Mouse (Mus musculus) layer of hippocampus, adult 2 months (tissue): ENCODE data around the gene Strn4. TPM values are rescaled to one million over a fixed set of nuclear protein-coding genes. Genes with fewer than 3 reads are reported as not detected.

Source experiments
- DNase-seq, 2 experiments: peaks; one replicate each; pipeline ENCODE4 v3.0.0; 2022; ENCODE audit warnings: low spot score in 2 of 2
- H3K27ac ChIP-seq: fragments of 200-600 bp; 2 replicates; pipeline ENCODE4 v1.8.1; 2022
- H3K4me3 ChIP-seq: fragments of 200-600 bp; 2 replicates; pipeline ENCODE4 v1.8.1; 2022; ENCODE audit warnings: mild to moderate bottlenecking
- CTCF ChIP-seq: fragments of 200-600 bp; conservative IDR thresholded peaks from 2 replicates; pipeline ENCODE4 v1.8.1; 2022; ENCODE audit warnings: antibody characterized with exemption, mild to moderate bottlenecking, moderate library complexity
- total RNA-seq, 2 experiments: library from RNA; stranded (reverse); gene quantifications; 2 replicates each; pipeline ENCODE4 v1.2.3; 2021

Gene Strn4
- total RNA-seq, 2 experiments from 2014 or later, result 286 to 314 TPM

- peak overlapping the region; percentile 17; the same call in 1 of the 2 replicates for H3K4me3 ChIP-seq
- DNase-seq, result peak; percentile 53 to 85
Observed at GRCm38 (mm10) chr7:16848579-16848978, 32.9 kb downstream of the Strn4 start.

GRCm38 (mm10) chr7:16851636-16852035 is 35.9 kb downstream of the Strn4 start:
- TF ChIP-seq CTCF, result no peak
- H3K27ac ChIP-seq, result no peak overlapping the region
- DNase-seq, result no peak

More at GRCm38 (mm10) chr7:16848579-16848978, 32.9 kb downstream of the Strn4 start:
- no peak overlapping the region for H3K27ac ChIP-seq
- TF ChIP-seq CTCF, result peak; percentile 80

GRCm38 (mm10) chr7:16853302-16853831 is 37.7 kb downstream of the Strn4 start:
- no peak overlapping the region for H3K4me3 ChIP-seq
- no peak overlapping the region for H3K27ac ChIP-seq
- no peak for TF ChIP-seq CTCF
- no peak for DNase-seq

More at GRCm38 (mm10) chr7:16851636-16852035, 35.9 kb downstream of the Strn4 start:
- no peak overlapping the region for H3K4me3 ChIP-seq

GRCm38 (mm10) chr7:16858336-16858735 is 42.6 kb downstream of the Strn4 start:
- H3K27ac ChIP-seq, result no peak overlapping the region
- no peak overlapping the region for H3K4me3 ChIP-seq
- DNase-seq, result no peak
- TF ChIP-seq CTCF, result peak; percentile 79

- DNase-seq, result peak in 1 of 2 experiments; percentile 75
- peak; percentile 90 for TF ChIP-seq CTCF
Observed at GRCm38 (mm10) chr7:16859902-16860651, 44.4 kb downstream of the Strn4 start.

GRCm38 (mm10) chr7:16867488-16867887 is 51.8 kb downstream of the Strn4 start:
- TF ChIP-seq CTCF, result no peak
- no peak overlapping the region for H3K27ac ChIP-seq
- DNase-seq, result no peak
- H3K4me3 ChIP-seq, result no peak overlapping the region

More at GRCm38 (mm10) chr7:16859902-16860651, 44.4 kb downstream of the Strn4 start:
- Histone ChIP-seq H3K4me3 (no peak overlapping the region), H3K27ac (no peak overlapping the region)

GRCm38 (mm10) chr7:16869497-16869896 is 53.8 kb downstream of the Strn4 start:
- TF ChIP-seq CTCF, result no peak
- Histone ChIP-seq H3K4me3 (peak overlapping the region; percentile 70), H3K27ac (peak overlapping the region; percentile 97)
- peak; percentile 93 to 99 for DNase-seq

GRCm38 (mm10) chr7:16871600-16871999 is 55.9 kb downstream of the Strn4 start:
- no peak for DNase-seq
- H3K4me3 ChIP-seq, result no peak overlapping the region
- no peak overlapping the region for H3K27ac ChIP-seq
- no peak for TF ChIP-seq CTCF

GRCm38 (mm10) chr7:16872478-16872877 is 56.8 kb downstream of the Strn4 start:
- no peak overlapping the region for H3K27ac ChIP-seq
- no peak for TF ChIP-seq CTCF
- DNase-seq, result no peak
- H3K4me3 ChIP-seq, result no peak overlapping the region

- Histone ChIP-seq H3K27ac (peak overlapping the region; percentile 90; the same call in 1 of the 2 replicates), H3K4me3 (no peak overlapping the region)
- TF ChIP-seq CTCF, result peak; percentile 43
- DNase-seq, result no peak
Observed at GRCm38 (mm10) chr7:16873392-16873791, 57.7 kb downstream of the Strn4 start.

GRCm38 (mm10) chr7:16874190-16874589 is 58.5 kb downstream of the Strn4 start:
- Histone ChIP-seq H3K27ac (peak overlapping the region; percentile 90), H3K4me3 (peak overlapping the region; percentile 42)
- TF ChIP-seq CTCF, result peak; percentile 94
- DNase-seq, result peak; percentile 74 to 82

GRCm38 (mm10) chr7:16874756-16875309 is 59.1 kb downstream of the Strn4 start:
- peak overlapping the region; percentile 90 for H3K27ac ChIP-seq
- TF ChIP-seq CTCF, result peak; percentile 71
- DNase-seq, result peak; percentile 100
- peak overlapping the region; percentile 96 for H3K4me3 ChIP-seq

GRCm38 (mm10) chr7:16875310-16875325 is 59.4 kb downstream of the Strn4 start, which contains the start of gene Dact3:
Dact3 (plus strand) TSS chr7:16875317.
- DNase-seq, result no peak
- H3K27ac ChIP-seq, result peak within 1 kb of the TSS; percentile 97

GRCm38 (mm10) chr7:16875326-16875725 is 59.6 kb downstream of the Strn4 start:
- TF ChIP-seq CTCF, result no peak
- no peak for DNase-seq
- Histone ChIP-seq H3K4me3 (peak overlapping the region; percentile 96), H3K27ac (peak overlapping the region; percentile 97)

More at GRCm38 (mm10) chr7:16875310-16875325, 59.4 kb downstream of the Strn4 start, which contains the start of gene Dact3:
- no peak for TF ChIP-seq CTCF
- peak within 1 kb of the TSS; percentile 96 for H3K4me3 ChIP-seq
